Mouse (Mus musculus) adrenal gland, postnatal 36 days (tissue): ENCODE data around the gene Plcb2. TPM values are rescaled to one million over a fixed set of nuclear protein-coding genes. Genes with fewer than 3 reads are reported as not detected.

Experiments used
- DNase-seq, 2 experiments: peaks; one replicate each; pipeline ENCODE4 v3.0.0; 2021; ENCODE audit warnings: mixed read lengths in 1 of 2
- total RNA-seq, 2 experiments: library from RNA; stranded (reverse); gene quantifications; 2 replicates each; pipeline ENCODE4 v1.2.3; 2021

Gene Plcb2
- total RNA-seq, 2 experiments from 2014 or later: 1.4 to 1.7 TPM

DNA sequence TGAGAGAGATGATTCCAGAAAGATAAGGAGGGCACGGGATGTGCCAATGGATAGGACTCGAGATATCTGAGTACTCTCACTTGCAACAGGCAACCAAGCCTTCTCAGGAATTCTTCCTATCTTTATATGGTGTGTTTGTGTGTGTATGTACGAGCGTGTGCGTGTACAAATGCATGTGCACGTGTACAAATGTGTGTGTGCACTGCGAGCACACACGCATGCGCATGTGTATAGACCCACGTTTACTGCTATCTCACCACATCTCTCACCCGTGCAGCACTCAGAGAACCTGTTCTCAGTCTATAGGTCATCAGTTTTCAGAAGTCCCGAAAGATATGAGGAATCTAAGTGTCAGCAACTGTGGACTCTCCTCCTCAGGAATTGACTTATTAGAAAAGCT, 68.7 kb downstream of the Plcb2 start:
- no peak for DNase-seq

DNA sequence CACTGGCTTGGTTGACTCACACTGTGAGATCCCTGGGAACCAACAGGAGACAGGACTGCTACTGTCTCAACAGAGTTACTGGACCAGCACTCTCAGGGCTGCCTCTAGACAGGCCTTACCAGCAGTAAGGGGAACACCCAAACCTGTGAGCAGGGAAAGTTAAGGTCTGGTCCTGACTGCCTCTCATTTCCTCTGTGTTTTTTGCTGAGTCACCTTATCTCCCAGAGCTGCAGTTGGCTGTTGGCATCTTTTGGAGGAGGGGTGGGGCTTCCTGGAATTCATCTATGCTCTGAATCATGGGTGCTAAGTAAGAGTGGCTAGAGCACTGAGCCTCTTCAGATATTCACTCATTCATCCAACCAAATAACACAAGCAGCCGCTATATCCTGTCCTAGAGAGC, 69.2 kb downstream of the Plcb2 start:
- peak; percentile 69 to 73 for DNase-seq

DNA sequence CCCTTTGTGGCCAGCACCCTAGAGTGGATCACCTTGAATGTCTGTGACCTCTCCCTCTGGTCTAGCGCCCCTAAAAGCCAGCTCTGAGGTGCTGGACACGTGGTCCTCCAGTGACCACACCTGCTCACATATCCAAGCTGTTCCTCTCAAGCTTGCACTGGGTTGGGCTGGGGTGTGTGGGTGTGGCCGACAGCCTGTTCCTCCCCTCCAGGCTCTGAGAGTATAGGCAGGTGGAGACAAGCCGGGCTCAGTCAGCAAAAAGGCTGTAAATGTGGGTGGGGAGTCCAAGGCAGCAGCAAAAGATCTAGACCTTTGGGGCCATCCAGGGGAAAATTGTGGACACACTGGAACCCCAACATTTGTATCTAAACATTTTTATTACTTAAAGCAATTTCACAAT, 69.8 kb downstream of the Plcb2 start:
- DNase-seq: no peak

Other genes with a start within 250 kb of the Plcb2 start
- 100 to 1,000 TPM; 210 to 233 TPM for gene Srp14, start 248.7 kb downstream of the Plcb2 start, total RNA-seq
- 10 to 100 TPM; 10.9 to 14.1 TPM for gene Bmf, start 178.8 kb downstream of the Plcb2 start, total RNA-seq
- gene Bub1b, start 130.2 kb downstream of the Plcb2 start, total RNA-seq: 1 to 10 TPM; 4.9 to 6.5 TPM
- 10 to 100 TPM; 17.9 to 26.0 TPM for gene Pak6, start 65.1 kb downstream of the Plcb2 start, total RNA-seq
- gene Ankrd63, start 24.5 kb downstream of the Plcb2 start, total RNA-seq: under 1 TPM; 0.10 to 0.30 TPM
- gene Inafm2, start 17.3 kb upstream of the Plcb2 start, total RNA-seq: 10 to 100 TPM; 35.5 to 40.5 TPM
- 1 to 10 TPM; 4.8 to 5.6 TPM for gene Ccdc9b, start 34.2 kb upstream of the Plcb2 start, total RNA-seq
- not detected for gene Phgr1, start 44.3 kb upstream of the Plcb2 start, total RNA-seq
- 10 to 100 TPM; 20.6 to 26.4 TPM for gene Disp2, start 51.3 kb upstream of the Plcb2 start, total RNA-seq
- gene Knstrn, start 85.6 kb upstream of the Plcb2 start, total RNA-seq: 1 to 10 TPM; 5.8 to 6.6 TPM
- 100 to 1,000 TPM; 171 to 443 TPM for gene Ivd, start 133.5 kb upstream of the Plcb2 start, total RNA-seq
- 10 to 100 TPM; 40.3 to 42.3 TPM for gene Bahd1, start 171.9 kb upstream of the Plcb2 start, total RNA-seq
- gene Chst14, start 198.1 kb upstream of the Plcb2 start, total RNA-seq: 10 to 100 TPM in 1 of 2 experiments, 1 to 10 TPM in 1; 9.7 to 15.0 TPM